Mouse (Mus musculus): ENCODE results near the gene Bcor.

GRCm38 (mm10) chrX:12124571-12124970 is 35.6 kb downstream of the Bcor start:
- TF ChIP-seq POLR2A (IDR thresholded peaks at IDR 0.05; ENCODE audit: low read depth, low read length) (no peak), CTCF (conservative IDR thresholded peaks at IDR 0.05; ENCODE audit: insufficient read depth, insufficient read length, low read depth, low read length) (no peak)
